Mouse (Mus musculus) c-Kit-positive CD71-negative TER-119-negative erythroid progenitor cells, embryonic 14.5 days (primary cell): Measurements from ENCODE around the gene Gm20521.

Experiments
- DNase-seq: peaks from one replicate; pipeline ENCODE4 v3.0.0-alpha.2; 2013; ENCODE audit warnings: low read depth

Gene Gm20521

DNA sequence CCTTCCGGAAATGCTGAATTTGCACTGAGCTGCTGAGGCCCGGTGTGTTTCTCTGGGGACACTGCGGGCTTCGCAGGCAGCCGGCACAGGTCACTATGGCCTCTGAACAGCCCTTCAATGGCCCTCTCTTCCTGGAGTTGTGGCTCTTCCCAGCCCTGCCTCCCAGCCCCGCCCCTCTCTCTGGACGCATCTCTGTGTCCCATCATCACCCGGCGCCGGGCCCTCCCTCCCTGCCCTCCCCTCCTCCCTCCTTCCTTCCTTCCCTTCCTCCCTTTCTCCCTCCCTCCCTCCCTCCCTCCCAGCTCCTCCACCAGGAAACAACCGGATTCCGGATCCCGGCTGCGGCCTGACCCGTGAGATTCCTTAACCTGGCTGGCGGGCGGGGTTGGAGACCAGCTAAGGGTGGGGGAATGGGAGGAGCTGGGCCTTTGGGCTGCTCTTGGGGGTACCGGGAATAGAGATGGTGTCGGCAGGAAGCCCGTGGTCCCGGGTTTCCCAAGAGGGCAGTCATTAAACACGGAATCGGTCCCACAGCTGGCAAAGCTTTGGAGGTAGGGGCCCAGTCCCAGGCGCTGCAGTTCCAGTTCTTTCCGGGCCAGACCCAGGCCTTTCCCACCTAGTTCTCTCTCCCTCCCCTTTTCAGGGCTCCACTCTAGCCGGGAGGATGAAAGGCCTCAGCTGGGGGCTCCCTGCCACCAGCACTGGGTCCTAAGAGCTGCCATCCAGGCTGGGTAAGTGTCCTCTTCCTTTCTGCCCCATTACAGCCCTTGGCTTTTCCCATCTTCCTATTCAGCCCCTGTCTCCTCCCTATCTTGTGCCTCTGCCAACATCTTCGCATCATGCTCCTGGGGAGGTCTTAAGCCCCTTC lies at the start of gene Gm20521, which contains the start of gene Bcl2l2:
TSS of gene Gm20521 (plus strand) at position 288 of the 868 bp plus-strand sequence.
TSS of gene Bcl2l2 (plus strand) at position 224 of the 868 bp plus-strand sequence.
- no peak for DNase-seq

- DNase-seq = peak; percentile 38
Measured at GRCm38 (mm10) chr14:54843461-54843860, 39.8 kb upstream of the Gm20521 start.

DNA sequence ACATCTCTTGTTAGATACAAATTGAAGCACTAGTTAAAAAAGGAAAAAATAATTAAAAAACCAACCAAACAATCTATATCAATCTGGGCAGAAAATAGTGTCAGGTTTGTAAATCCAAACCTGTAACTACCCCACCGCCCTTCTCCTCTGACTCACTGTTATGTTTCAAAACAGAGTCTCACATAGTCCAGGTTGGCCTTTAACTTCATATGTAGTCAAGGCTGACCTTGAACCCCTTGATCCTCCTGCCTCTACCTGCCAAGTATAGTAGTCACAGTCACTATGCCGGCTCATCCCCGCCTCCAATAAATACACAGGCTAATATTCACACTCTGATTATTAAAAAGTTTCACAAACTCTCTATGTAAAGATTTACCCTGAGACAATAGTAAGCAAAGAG lies 27.5 kb upstream of the Gm20521 start:
- DNase-seq = no peak

GRCm38 (mm10) chr14:54856703-54857102 lies 26.5 kb upstream of the Gm20521 start:
- no peak for DNase-seq

GRCm38 (mm10) chr14:54857891-54858290 lies 25.4 kb upstream of the Gm20521 start:
- DNase-seq = no peak

DNA sequence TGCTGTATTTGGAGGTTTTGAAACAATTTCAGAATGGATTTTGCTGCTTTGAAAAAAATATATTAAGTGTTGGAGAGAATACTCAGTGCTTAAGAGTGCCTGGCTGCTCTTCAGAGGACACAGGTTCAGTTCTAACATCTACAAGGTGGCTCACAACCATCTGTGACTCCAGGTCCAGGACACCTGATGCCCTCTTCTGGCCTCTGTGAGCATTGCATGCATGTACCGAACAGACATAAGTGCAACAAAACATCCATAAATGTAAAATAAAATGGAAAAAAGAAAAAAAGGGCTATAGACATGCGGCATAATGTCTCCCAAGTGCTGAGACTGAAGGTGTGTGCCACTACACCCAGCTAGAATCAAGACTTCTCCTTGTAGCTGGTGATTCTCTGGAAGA lies 22.7 kb upstream of the Gm20521 start:
- no peak for DNase-seq

- peak; percentile 81 for DNase-seq
Measured at GRCm38 (mm10) chr14:54863501-54864312, 19.5 kb upstream of the Gm20521 start.

DNA sequence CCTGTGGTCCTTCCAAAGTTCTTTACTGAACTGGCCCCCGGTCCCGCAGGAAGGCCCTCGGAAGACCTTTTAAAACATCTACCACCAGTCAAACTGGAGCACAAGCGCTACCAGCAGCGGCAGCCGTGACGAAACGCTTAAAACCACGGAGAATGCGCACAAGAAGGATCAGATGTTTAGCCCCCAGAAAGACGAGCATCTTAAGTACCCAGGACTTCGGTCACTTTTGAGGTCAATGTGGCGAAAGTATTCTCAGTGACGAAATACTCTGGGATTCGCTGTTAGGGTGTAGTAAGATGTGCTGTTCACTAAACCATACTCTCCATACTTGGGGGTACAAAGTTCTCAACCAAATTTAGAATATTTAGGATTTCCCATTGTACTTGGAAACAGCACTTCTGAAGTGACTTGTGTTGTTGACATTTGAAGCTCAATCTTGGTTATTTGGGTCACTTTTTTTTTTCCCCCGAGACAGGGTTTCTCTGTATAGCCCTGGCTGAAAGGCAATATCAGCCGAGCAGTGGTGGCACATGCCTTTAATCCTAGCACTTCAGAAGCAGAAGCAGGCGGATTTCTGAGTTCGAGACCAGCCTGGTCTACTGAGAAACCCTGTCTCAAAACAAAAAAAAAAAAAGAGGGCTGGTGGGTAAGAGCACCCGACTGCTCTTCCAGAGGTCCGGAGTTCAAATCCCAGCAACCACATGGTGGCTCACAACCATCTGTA lies 18.8 kb upstream of the Gm20521 start:
- no peak for DNase-seq

- no peak for DNase-seq
Measured at GRCm38 (mm10) chr14:54865626-54866025, 17.6 kb upstream of the Gm20521 start.

DNA sequence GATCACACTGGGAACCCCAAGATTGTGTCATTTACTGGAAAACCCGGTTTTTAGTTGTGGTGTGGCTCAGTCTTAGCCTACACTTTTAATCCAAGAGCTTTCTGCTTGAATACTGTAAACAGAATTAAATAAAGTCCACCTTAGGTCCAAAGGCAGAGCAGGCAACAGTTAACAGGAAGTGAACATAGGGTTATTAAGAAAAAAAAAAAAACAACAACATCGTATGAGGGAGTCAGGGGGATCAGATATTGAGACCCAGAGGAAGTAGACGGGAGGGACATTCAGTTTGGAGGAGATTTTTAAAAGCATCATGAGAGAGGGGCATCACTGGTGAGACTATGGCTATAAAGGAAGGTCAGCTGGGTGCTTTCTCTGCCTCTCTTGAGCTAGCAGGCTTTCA lies 17.0 kb upstream of the Gm20521 start:
- no peak for DNase-seq

DNA sequence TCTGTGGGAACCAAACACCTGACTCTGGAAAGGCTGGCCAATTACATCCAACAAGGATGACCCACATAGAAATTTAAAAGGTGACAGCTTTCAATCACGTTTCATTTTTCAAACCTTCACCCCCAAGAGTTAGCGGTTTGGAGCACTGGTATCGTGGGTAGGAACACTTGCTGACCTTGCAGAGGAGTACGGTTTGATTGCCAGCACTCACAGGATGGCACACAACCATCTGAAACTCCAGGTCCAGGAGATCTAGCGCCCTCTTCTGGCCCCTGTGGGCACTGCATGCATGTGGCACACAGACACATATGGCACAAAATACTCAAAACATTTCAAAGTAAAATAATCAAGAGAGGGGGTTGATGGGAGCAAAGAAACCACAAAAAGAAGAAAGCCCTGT lies 16.3 kb upstream of the Gm20521 start:
- no peak for DNase-seq

- no peak for DNase-seq
Measured at GRCm38 (mm10) chr14:54868026-54868425, 15.2 kb upstream of the Gm20521 start.

GRCm38 (mm10) chr14:54870861-54871260 lies 12.4 kb upstream of the Gm20521 start, which contains the start of gene Homez:
TSS of gene Homez (minus strand) at chr14:54870961.
- no peak for DNase-seq

DNA sequence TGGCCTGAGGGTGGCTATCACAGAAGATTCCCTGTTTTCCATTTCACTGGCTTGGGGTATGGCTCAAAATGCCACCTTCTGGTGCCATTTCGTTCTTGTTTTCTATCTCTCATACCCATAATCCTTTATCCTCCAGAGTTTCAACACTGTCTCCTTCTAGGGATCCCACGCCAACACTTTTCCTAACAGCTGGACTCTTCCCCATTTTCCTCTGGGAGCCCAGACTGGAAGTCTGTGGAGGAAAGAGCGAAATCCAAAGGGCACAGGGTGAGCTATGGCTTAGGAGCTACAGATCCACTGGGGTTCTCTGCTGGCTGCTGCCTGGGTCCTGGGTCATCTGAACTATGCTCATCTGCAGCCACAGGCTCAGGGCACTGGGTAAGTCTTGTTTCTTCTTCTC lies 9.1 kb upstream of the Gm20521 start:
- no peak for DNase-seq

- DNase-seq = no peak
Measured at GRCm38 (mm10) chr14:54875844-54876538, 7.2 kb upstream of the Gm20521 start.

DNA sequence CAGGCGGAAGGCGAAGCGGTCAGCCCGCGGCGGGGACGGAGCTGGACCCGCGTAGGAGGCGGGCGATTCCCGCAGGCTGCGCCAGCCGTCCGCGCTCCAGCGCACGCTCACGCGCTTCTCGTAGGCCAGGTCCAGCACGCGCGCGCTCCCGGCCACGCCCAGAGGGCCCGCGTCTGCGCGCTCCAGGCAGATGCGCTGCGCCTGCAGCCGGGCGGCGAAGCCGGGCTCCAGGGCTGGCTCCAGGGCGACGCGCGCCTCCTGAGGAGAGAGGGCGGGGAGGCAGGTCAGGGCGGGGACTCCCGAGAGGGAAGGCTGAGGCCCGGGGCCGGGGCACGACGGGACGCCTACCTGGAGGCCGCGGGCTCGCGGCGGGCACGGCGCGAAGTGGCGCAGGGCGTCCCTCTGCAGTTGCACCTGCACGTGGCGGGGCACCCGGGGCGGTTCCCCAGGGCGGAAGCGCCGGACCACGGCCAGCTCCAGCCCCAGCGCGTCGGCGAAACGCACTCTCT lies 6.6 kb upstream of the Gm20521 start:
- no peak for DNase-seq

DNA sequence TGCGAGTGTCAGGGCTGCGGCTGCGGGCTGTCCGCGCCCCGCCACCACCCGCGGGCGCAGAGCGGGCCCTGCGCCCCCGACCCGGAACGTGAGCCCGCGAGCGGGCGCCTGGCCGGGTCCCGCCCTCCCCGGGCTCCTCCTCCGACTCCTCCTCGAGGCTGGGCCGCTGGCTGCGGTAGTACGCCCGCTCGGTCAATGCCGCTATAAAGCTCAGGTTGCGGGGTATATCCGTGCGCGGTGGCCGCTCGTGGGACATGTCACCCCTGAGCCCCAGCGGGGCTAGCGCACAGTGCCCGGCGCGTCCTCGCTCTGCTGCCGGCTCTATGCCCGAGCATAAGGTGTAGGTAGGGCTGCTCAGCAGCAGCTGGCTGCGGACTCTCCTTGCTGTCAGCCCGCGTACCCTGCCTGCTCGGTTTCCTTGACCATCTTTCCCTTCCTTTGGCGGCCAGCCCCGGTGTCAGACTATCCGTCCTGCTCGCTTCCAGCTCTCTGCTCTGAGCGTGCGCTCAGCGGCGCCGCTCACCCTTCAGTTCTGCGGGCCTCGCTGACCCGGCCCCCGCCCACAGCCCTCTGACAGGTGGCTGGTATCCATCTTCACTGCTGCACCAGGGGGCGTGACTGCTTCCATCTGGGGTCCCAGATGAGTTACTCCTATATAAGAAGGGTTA lies 6.1 kb upstream of the Gm20521 start, which contains the start of gene Ppp1r3e:
TSS of gene Ppp1r3e (minus strand) at position 503 of the 668 bp plus-strand sequence.
- DNase-seq = no peak

DNA sequence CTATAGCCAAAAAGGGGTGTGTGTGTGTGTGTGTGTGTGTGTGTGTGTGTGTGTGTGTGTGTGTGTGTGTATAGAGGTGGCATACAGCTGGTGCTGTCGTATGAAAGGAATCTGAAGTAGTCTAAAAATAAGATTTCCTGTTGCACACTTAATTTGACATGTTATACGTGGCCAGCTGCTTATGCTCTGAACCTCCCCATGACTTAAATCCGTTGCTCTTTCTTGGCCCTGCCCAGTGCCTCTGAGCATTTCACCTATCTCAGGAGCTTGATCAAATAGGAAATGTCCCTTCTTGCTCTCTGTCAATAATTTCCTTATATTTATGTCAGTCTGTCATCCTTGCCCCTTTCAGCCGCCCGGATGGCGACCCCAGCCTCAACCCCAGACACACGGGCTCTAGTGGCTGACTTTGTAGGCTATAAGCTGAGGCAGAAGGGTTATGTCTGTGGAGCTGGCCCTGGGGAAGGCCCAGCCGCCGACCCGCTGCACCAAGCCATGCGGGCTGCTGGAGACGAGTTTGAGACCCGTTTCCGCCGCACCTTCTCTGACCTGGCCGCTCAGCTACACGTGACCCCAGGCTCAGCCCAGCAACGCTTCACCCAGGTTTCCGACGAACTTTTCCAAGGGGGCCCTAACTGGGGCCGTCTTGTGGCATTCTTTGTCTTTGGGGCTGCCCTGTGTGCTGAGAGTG lies 926 bp downstream of the Gm20521 start:
- DNase-seq = no peak

DNA sequence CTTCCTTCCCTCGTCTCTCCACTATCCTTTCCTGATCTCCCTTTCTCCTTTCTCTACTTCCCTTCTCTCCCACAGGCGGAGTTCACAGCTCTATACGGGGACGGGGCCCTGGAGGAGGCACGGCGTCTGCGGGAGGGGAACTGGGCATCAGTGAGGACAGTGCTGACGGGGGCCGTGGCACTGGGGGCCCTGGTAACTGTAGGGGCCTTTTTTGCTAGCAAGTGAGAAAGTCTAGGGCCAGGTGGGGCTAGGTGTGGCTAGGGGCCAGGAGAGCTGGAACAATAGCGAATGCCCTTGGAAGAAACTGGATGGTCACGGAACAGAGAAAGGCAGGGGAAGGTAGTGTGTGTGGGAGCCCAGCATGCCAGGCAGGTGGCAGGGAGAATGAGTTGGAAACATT lies 2.1 kb downstream of the Gm20521 start:
- DNase-seq = no peak

- DNase-seq = no peak
Measured at GRCm38 (mm10) chr14:54892200-54892599, 9.0 kb downstream of the Gm20521 start, which contains the start of gene Pabpn1. TSS of gene Pabpn1 (plus strand) at chr14:54892500.
